Mouse (Mus musculus) kidney, postnatal 4 days (tissue): Measurements from ENCODE around the gene Ppig.
A peak's percentile ranks its signal among the peaks of the same experiment; 100 is the strongest.

Source experiments
- DNase-seq, 2 experiments: peaks; one replicate each; pipeline ENCODE4 v3.0.0; 2021; ENCODE audit warnings: mixed read lengths in 2 of 2

Ppig gene

DNA sequence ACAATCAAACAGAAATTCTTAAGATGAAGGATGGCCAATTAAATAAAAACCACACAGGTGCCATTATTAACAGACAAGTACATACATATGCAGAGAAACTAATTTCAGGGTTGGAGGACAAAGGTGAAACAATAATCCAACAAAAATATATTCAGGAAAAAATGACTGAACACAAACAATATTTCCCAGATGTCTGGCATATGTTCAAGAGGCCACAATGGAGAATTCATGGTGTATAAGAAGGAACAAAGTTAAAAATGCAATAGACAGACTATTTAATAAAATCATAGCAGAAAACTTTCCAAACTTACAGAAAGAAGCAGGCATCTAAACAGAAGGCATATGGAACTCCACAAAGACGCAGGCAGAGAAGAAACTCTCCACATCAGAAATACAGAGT is 42.4 kb downstream of the Ppig start:
- no peak for DNase-seq

DNA sequence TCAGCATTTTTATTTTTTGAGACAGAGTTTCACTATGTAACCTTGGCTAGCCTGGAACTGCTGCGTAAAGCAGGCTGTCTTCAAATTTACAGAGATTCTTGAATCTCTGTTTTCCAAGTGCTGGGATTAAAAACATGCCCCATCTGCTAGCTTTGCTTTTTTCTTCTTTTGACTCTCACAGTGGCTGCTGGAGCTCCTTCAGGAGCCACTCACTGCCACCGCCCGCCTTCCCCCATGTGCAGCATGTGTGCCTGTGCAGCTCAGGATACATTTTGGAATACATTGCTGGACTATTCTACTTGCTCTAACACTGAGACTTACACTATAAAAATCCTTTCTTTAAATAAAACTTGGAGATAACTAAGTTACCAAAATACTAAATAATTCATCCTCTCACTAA is 51.0 kb downstream of the Ppig start:
- DNase-seq: no peak

DNA sequence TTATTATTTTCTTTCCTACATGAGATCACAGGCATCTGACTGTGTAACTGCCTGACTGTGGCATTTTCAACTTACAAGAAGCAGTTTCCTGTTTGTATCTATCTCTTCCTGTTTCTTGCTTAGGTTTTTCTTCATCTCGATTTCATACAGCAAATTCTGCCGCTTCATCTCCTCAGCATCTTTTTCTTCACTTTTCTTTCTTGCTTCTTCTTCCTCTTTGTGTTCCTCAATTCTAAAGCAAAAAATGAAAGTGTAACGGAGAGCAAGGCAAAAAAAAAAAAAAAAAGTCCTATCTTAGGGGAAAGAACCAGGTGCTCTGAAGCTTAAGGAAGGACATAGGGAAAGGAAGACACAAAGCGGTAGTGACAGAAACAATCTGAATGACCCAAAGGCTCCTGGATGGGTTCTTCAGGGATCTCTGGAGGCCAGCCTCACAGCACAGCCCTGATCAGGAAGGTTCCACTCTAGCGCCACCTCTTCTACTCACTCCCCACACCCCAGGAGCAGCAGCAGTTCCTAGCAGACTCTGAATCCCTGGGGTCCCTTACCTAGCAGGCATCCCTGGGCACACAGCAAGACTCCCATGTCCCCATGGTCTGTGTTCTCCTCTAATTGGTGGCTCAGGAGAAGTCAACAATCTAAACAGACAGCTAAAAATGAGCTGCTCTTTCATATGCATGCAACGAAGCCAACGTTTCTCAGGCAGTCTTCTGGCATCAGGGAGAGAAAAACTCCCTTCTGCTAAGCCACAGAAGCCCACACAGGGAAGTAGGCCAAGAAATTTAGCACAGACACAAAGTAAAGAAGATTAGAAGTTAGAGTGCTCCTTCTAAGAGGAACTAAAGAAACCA is 55.9 kb downstream of the Ppig start:
- DNase-seq: no peak

DNA sequence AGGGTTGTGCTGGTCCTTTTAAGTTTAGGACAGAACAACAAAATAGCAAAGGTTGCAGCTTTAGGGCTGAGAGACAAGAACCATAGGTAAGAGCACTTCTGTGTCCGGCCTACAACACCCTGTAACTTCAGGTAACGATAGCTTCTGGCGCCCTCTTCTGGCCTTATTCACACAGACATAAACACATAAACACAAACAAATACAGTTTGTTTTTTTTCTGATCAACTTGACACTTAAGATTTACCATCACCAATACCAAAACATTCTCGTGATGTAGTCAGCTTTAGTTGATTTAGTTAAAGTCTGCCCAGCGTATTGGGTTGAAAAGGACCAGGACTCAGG is 56.5 kb downstream of the Ppig start:
- DNase-seq: peak; percentile 37 to 49

DNA sequence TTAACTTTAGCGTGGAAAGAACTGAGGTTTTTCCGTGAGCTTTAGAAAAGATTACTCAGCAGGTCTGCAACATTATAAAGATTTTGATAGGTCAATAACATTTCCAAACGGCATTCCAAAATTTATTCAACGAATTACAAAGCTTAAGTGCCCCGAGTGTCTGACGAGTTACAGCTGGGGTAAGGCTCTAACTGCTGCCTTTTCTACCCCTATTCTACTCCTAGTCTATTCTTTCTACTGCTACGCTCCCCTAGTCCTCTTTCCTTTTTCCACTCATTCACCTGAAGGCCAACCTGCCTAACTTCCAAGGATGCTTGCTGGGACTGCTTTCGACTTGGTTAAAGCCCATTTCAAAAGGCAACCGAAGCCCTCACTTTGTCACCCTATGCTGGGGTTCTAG is 66.6 kb downstream of the Ppig start:
- DNase-seq: no peak

DNA sequence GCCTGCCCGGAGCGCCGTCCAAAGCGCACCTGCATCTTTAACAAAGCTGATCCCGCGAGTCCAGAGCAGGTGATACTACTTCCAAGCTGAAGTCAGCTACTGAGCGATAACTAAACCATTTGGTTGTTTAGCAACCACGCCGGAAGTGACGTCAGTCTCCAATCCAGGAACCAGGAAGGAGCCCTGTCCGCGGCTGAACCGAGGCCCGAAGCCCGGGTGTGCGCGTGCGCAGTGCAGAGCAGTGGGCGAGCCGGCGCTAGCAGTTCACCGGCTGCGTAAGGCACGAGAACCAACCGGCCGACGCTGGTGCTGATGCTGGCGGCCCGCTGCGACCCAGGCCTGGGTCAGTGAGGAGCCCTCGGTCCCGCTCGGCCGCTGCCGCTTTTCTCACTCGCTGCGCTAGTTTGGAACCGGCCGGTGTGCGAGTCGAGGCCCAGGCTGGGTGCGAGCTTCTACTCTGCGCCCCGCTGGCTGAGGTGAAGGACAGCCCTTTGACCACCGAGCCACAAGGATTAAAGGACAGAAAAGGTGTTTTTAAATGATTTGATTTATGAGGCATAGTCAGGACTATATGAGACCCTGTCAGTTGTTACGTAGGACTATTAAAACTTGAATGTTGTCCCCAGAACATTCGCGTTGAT is 67.2 kb downstream of the Ppig start, which contains the start of the genes Ccdc173 and Phospho2:
Ccdc173 (minus strand) TSS at position 147 of the 641 bp plus-strand sequence.
Phospho2 (plus strand) TSS at position 195 of the 641 bp plus-strand sequence.
- DNase-seq: peak; percentile 99

DNA sequence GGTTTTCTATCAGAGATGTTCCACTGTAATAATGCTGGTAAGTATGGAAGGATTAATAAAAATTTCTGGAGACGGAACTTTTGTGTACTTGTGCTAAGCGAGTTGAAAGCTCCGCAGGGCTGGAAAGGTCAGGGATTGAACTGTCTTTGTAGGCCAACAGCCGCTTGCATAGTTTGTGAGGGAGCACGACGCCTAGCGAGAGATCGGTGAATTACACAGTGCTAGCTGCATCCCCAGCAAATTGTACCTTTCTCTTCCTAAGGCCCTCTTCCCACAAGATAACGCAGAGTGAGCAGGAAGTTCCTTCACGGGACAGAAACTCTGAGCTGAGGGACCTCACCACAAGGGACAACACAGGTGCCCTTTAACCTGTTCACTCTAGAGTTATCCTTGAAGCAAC is 67.9 kb downstream of the Ppig start:
- DNase-seq: peak; percentile 91 to 93

DNA sequence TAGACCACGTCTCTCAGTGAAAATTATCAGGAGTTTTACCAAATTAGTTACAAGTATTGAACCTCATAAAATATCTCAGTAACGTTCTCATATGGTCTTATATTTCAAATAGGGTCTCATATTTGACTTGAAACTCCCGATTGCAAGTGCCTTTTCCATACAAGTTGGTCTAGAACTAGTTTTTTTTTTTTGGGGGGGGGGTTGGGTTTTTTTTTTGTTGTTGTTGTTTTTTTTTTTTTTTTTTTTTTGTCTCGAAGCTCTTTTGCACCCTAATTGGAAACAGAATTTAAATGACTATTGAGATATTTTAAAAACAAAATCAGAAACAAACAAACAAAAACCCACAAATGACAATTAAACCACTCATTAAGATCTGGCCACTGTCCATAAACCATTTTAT is 68.4 kb downstream of the Ppig start:
- no peak for DNase-seq

DNA sequence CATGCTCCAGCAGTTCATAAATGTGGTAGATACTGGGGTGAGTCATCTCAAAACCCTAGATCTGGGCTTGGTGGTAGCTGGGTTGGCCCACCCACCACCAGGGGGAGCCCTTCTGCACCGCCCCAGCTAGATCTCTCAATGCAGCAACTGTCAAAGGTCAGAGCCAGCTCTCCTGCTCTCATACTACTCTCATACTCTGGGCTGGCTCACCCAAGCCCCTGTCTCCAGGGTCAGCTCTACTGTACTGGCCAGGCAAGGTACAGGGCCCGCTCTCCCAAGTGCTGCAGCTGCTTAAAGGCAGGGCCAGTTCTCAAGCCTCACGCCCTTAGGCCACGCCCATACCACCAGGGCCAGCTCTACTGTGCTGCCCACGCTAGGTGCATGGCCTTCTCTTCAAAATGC is 80.6 kb downstream of the Ppig start:
- peak; percentile 73 to 80 for DNase-seq
